Mouse (Mus musculus) yolk sac, embryonic 10.5 days (tissue): ENCODE results near the gene Col4a3.

Experiments
- DNase-seq: peaks from one replicate; pipeline ENCODE4 v3.0.0-alpha.2; 2017; ENCODE audit warnings: low spot score

Gene Col4a3

GRCm38 (mm10) chr1:82686866-82687265 is 100.1 kb downstream of the Col4a3 start:
- no peak for DNase-seq

DNA sequence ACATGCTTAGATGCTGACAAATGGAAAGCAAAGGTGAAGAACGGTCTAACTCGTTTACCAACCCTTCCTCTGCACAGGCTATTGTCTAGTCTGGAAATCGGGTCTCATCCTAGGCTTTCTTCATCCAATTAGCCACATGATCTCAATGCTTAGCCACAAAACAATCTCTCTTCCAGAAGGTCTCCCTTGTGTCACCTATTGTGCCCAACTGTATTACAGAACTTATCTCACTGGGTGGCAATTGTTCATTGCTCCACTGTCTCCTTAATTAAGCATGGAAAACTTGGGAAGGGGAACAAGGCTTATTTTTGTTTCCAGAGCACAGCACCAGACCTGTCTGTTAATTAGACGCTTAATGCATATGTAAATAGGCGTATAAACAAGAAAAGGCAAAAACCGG is 101.2 kb downstream of the Col4a3 start:
- DNase-seq = no peak

GRCm38 (mm10) chr1:82695915-82696314 is 109.2 kb downstream of the Col4a3 start:
- no peak for DNase-seq

- DNase-seq = no peak
Measured at GRCm38 (mm10) chr1:82717816-82718512, 131.2 kb downstream of the Col4a3 start.

GRCm38 (mm10) chr1:82724339-82725025 is 137.8 kb downstream of the Col4a3 start, which contains the start of gene Mff:
Mff (plus strand) TSS chr1:82724890.
- peak; percentile 94 for DNase-seq

DNA sequence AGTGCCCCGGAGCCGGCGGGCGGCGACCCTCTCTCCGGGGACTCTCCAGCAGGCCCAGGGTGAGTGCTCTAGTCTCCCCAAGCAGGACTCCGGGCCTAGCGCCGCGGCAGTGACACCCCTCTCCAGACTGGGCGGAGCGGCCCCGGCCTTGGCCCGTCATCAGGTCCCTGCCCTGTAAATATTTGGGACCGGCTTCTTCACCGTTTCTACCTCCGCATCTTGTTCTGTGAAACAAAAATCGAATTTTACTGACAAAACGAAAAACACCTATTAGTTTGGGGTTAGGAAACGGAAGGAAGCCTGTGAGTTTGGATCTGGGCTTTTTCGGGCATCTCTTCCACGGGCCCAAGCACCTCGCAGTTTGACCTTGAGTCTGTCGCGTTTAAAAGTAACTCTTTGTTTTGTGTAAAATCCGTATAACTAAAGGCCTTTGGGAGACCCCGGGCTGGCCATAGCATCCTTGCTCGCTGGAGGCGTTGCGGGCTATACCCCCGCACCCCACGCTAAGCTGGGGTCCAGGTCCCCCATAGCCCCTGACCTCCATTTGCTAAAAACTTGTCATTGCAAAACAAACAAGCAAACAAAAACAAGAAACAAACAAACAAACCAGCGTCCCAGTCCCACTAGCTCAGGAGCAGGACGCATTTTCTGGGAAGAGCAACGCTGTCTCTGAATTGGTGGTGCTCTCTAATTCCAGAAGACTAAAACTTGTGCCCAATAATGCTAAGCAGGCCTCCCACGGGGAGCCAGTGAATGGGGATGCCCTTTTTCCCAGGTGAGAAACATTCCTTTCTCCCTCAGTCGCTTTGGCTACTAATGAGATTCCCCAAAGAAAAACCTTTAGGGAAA is 138.5 kb downstream of the Col4a3 start:
- DNase-seq = no peak

GRCm38 (mm10) chr1:82725875-82726185 is 139.1 kb downstream of the Col4a3 start:
- no peak for DNase-seq

GRCm38 (mm10) chr1:82726482-82726881 is 139.8 kb downstream of the Col4a3 start:
- DNase-seq = no peak

DNA sequence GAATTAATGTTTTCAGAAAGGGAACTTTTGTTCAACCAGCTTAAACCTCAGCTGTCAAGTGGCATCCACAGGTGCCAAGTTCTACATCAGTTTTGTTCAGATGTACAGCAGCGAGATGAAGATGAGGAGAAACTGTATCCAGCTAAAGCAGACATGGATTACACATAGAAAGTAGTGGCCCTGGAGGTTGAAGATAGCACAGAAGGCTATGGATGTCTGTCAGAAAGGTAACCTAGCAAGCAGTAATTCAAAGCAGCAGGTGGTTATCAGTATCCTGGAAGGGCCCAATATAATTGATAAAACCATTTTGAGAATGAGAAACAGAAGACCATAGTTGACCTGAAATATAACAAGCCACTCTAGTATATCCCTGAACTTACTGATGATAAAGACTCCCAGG is 146.6 kb downstream of the Col4a3 start:
- no peak for DNase-seq

GRCm38 (mm10) chr1:82738066-82738465 is 151.3 kb downstream of the Col4a3 start:
- no peak for DNase-seq

- DNase-seq = no peak
Measured at GRCm38 (mm10) chr1:82741539-82741938, 154.8 kb downstream of the Col4a3 start.

DNA sequence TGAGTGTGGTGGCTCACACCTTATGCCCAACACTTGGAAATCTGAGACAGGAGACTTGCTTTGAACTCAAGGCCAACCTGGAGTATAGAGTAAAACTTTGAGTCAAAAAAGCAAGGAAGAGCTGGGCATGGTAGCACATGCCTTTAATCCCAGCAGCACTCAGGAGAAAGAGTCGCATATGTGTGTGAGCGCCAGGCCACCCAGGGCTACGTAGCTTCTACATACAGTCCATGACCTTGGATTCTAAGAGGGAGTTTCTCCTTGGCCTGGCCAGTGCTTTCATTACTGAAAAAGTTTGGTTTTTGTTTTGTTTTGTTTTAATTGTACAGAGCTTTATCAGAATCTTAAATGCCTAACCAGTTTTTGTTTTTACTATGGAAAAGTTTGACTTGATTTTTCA is 157.2 kb downstream of the Col4a3 start:
- no peak for DNase-seq

GRCm38 (mm10) chr1:82746408-82746807 is 159.7 kb downstream of the Col4a3 start:
- no peak for DNase-seq

DNA sequence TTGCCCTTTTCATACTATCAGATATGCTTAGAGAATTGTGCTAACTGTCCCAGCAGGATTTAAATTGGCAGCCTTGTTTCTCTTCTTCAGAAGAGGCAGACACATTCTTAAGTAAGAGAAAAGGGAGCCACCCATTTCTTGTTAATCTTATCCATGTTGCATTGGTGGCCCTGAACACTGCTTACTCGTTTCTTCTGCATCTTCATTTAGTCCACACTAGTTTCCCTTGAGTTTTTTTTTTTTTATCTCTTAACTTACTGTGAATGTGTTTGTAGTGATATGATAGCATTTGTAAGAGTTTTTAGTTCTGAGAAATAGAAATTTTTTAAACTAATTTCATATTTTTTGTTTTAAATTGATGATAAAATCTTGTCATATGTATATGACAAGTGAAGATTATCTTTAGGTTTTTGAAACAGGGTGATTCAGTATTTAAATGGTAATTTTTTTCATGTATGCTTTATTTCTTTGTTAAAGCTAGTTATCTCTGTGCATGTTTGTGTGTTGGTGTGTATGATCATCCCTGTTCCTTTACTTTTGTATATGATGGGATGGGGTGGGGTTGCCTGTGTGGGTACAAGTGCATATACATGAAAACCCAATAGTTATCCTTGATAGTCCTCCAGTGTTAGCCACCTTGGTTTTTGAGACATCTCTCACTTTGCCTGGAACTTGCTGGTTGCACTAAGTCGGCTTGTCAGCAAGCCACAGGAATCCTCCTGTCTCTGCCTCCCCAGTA is 161.2 kb downstream of the Col4a3 start:
- no peak for DNase-seq

GRCm38 (mm10) chr1:82759520-82759919 is 172.8 kb downstream of the Col4a3 start:
- DNase-seq = no peak

GRCm38 (mm10) chr1:82761454-82762169 is 174.9 kb downstream of the Col4a3 start:
- DNase-seq = no peak

DNA sequence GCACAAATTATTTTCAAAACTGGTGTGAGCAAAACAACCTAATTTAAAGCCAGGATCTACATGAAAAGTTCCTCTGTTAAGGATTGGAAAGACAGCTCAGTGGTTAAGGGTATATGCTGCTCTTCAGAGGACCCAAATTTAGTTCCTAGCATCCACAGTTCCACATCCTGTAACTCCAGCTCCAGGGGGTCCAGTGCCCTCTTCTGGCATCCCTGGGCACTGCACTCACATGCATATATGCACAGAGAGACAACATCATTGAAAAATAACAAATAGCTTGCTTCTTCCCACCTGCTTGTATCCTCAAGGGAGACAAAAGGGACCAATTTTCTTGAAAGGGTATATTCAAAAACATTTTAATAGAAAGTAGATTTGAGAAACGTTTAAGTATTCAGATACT is 175.6 kb downstream of the Col4a3 start:
- no peak for DNase-seq

- DNase-seq = no peak
Measured at GRCm38 (mm10) chr1:82766227-82766626, 179.5 kb downstream of the Col4a3 start.

DNA sequence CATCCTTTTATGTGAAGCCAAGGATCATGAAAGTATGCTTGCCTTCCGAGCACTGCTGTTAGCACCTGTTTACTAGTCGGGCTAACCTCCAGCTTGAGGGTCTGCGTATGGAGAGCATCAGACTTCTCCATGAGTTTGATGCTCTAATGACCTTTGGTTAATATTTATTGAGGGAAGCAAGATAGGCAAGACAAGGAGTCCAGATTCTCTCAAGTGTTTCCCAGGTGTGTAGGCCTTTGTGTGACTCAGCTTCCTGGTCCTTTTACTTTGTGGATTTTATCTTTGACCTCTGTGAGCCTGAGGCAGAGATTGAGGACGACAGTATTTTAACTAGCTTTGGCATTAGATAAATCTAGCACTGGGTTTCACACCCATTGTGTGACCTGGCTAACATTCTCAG is 179.9 kb downstream of the Col4a3 start:
- DNase-seq = peak; percentile 40

DNA sequence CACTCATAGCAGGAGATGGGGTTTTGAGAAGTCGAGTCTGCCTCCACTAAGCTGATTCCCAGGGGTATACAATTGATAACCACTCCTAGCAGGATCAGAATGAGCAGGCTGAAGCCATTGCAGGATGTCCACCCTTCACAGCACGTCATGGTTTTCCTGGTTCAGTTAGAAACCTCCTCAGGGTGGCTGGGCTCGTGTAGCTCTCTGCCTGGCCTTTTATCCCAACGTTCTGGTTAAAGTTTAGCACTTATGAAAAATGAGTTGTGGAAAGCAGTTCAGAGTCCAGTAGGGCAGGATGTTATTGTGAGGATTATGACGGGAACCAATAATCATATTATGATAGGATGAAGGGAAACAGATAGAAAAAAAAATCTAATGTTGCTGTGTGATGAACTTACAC is 181.5 kb downstream of the Col4a3 start, which contains the start of gene Tm4sf20:
TSS of gene Tm4sf20 (minus strand) at position 193 of the 400 bp plus-strand sequence.
- no peak for DNase-seq

DNA sequence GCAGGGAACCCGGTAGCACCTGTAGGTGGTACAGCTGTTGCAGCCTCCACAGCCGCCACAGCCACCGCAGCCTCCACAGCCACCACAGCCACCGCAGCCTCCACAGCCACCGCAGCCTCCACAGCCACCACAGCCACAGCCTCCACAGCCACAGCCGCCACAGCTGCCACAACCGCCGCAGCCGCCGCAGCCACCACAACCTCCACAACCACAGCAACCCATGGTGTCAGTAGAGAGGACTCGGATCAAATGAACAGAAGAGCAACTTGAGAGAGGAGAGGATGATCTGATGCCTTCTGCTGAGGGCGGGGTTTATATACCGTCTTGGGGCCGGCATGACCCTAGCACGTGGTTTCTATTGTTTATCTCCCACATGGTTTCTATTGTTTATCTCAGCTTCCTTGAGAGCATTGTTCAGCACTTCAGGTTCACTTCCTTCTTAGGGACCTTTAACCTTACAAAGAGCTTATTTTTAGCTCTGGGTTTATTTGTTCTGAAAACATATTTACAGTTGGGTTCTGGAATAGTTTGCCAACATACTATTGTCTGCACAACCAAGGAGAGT is 184.4 kb downstream of the Col4a3 start, which contains the start of gene Gm47791:
TSS of gene Gm47791 (minus strand) at position 222 of the 565 bp plus-strand sequence.
- no peak for DNase-seq
